Mouse (Mus musculus) megakaryocyte, embryonic 14.5 days (primary cell): Measurements from ENCODE around the gene Ubxn7.

Experiments used
- FLI1 ChIP-seq: IDR thresholded peaks from 2 replicates; pipeline ENCODE4 v1.6.1; 2012; ENCODE audit warnings: low read length, inconsistent platforms, mixed read lengths
- GATA1 ChIP-seq: IDR thresholded peaks from 3 replicates; pipeline ENCODE4 v1.6.1; 2012; ENCODE audit warnings: mixed read lengths, low read length, inconsistent platforms, borderline replicate concordance

- TF ChIP-seq GATA1 (no peak), FLI1 (no peak)
Measured at GRCm38 (mm10) chr16:32437266-32437665, 105.2 kb downstream of the Ubxn7 start.
